Mouse (Mus musculus) mesoderm, embryonic 11.5 days (tissue): ENCODE results near the gene Ocln.
"Not testable (repeated sequence)": the region's sequence is repeated elsewhere in the genome, so short reads cannot be mapped to it uniquely, and the experiment has no call there.

ENCODE experiments used
- DNase-seq: peaks from one replicate; pipeline ENCODE4 v3.0.0-alpha.2; 2012; ENCODE audit warnings: low read depth, low spot score

The Ocln gene

DNA sequence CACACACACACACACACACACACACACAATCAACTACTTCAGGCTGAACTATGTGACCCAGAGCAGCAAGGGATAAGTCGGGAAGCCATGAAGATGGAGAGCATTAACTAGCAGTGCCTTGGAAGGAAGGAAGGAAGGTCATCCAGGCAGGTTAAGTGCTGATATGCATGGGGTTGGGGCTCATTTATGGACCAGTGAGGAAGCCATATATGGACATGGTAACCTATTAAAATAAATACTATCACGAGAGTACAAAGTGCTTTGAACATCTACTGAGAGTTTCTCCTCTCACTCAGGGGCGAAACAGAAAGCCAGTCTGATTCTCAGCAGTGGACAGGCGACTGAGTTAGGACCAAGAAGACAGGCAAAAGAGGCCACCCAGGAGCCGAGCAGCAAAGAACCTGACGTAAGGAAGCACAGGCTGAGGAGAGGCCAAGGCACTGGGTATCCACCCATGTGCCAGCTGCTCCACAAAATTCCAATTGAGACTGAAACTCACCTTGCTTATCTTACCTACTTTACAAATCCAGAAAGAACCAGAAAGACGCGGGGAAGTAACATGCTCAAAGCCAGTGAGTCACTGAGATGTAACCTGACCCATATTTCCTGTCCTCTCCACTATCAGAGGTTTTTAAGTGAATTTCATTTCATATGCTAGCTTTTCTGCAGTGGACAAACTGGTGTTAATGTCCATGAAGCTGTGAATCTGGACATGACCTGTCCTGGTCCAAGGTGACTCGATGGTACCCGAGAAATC is 9.3 kb downstream of the Ocln start:
- DNase-seq: no peak

DNA sequence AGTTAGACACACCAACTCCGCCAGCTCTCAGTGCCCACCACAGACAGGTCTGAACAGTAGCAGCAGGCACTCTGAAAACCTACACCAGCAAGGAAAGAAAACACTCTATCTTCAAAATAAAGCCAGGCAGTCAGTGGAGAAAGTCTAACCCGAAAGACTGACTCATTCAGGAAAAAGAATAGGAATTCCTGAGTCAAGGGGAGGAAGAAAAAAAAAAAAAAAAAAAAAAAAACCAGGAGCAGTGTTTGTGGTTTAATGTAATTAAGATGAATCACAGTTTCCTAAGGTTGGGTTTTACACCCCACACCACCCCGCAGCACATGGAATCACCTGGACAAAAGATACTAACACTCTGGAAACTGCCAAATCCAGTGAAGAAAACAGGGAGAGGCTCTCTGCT is 16.4 kb downstream of the Ocln start:
- no peak for DNase-seq

DNA sequence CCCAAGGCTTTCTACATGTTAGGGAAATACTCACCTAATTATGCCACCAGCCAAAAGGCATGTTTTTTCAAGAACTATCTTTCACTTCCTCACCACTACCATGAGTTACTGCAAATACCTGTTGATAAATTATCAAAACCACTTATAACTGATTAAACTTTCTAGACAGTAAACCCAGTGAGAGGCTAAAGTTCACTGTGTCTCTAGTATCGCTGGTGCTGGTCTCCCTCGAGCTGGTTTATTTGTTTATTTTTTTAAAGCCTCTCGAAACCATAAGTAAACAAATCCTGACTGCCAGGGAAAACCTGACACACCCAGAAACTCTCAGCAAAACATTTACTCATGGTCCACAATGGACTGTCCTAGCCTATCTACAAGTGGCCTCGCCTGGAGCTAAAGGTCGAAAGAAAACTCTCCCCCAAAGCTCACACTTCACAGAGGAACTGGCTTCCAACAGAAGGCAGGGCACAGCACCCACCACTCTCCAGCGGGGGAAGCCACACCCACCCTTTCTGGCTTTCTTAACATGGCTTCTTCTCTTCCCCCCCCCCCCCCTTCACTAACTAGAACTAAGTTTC is 19.6 kb downstream of the Ocln start:
- DNase-seq: no peak

DNA sequence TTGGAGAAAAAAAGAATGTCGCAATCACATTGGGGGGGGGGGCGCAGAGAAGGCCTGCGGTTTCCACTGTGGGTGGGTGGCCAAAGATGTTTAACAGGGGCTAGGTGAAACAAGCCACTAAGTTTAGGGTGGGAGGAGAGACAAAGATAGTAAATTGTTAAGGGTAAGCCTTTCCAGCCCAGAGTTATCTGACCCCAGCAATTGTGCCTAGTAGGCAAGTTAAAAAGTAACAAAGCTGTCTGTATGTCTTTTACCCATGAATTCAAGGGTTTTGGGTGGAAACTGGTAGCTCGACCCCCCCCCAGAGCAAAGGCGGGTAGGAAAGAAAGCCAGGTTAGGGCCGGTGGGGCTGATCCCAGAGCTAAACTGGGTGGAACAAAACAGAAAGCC is 25.9 kb downstream of the Ocln start:
- DNase-seq: no peak

DNA sequence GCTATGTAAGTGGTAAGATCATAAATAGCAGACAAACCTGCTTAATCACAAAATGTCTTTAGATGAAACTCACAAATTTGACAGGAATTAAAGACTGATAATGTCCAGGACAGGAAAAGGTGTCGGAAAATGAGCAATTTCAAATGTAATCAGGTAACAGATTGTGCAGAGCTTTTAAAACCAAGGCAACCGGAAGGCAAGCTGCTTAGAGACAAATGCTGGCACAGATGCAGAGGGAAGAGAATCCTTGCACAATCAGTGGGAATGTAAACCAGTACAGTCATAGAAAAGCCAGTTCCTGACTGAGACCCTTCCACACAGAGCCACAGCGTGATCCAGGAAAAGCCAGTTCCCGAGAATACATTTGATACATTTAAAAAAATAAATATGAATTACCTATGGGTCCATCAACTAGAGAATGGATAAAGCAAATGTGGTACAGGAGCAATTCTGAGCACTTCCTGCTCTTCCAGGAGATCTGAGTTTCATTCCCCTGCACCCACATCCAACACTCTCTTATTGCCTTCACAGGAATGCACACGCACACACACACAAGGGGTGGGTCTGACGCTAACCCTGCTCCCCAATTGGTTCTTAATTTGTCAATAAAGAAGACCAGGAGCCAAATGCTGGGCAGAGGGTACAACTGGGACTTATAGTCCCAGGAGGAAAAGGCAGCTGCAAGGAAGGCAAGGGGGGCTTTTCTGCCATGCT is 26.4 kb downstream of the Ocln start:
- no peak for DNase-seq

DNA sequence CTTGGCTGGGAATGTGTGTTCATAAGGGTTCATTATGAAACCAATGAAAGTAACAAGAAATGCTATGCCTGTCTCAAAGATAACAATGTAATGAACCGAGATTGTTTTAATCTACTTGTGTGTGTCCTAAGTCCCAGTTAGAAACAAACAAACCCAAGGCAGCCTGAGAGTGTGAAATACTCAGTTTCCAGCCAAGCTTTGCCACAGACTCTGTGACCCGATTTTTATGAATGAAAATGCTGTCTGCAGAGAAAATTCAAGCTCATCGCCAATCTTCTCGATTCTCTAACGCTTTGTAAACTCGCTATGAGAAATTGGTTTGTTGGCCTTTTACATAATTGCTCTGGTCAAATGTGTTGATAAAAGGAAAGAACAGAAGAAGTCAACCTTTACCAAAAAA is 27.6 kb downstream of the Ocln start:
- DNase-seq: no peak

DNA sequence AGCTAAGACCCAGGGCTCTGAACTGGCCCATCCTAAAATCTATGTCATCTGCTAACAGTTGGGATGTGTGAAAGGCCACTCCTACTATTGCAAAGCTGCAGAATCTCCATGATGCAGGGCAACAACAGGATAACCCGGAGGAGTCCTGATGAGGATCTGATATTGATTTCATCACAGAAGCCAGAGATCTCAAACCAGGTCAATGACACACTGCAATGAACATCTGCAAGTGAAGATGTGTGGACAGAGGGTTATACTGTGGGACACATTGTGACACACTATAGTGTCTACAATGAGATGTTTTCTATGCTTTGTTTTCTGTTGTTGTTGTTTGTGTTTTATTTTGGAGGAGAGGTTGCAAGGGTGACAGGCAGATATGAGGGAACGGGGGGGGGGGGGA is 28.8 kb downstream of the Ocln start:
- no peak for DNase-seq

DNA sequence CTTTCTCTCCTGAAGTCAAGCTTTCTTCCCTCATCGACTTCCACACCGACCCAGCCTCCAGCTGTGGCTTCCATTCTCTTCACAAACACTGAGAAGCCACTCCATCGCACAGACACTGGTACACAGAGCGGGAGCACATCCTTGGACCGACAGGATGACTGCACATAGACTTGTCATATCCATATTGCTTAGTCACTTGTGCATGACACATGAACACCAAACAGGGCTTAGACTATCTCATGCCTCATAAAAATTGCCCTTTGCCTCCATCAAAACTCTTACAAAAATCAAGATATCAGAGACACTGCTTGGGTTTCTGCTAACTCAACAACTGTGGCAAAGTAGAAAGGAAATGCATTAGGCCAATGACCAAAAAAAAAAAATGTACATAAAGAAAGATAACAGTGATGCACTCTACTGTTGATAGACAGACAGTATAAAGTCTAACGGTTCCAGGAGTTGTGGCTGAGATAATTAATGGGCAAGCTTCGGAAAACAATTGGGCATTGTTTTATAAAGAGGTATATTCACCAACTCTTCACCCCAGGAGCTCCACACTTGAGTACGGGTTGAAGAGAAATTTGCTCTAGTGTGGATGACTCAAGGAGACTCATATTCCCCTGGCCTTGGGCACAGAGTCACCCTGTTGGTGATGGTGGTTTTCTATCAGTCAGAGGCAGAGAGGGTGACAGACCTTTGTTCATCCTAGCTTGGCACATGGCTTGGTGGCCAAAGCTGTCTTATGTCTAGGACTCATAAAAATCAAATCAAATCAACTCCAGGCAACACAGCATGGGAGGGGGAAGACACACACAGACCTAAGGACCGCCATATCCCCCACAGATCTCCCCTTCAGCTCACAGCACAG is 30.6 kb downstream of the Ocln start:
- no peak for DNase-seq

DNA sequence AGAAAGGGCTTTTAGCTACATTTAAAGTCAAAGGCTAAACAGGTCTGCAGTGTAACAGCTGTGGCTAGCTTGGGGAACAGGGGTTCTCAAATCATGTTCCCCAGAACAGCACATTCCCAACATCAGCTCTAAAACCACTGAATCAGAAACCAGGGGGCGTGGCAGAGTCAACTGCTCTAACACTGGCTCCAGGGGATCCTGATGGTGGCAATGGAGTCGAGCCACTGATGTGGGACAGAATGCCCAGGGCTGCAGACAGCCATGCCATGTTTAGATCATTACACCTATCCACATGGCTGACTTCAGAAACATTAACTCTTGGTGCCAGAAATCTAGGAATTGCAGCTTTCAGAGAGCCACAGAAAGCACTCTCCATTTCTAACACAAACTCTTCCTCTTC is 33.4 kb downstream of the Ocln start:
- no peak for DNase-seq

DNA sequence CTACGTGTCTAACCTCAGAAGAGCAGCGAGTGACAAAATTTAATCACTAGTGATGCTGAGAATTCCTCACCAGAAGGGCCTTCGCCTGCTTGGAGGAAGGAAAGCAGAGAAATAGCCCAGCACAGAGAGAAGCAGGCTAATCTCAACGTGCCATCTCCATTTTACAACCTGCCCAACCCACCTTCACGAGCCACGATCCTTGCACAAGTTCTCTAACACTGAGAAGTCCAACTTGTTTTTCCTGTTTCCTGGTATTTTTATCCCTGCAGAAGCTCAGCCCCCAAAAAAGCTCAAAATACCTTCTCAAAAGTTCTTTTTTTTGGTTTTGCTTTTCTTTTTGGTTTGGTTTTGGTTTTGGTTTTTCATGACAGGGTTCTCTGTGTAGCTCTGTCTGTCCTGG is 34.3 kb downstream of the Ocln start:
- no peak for DNase-seq

DNA sequence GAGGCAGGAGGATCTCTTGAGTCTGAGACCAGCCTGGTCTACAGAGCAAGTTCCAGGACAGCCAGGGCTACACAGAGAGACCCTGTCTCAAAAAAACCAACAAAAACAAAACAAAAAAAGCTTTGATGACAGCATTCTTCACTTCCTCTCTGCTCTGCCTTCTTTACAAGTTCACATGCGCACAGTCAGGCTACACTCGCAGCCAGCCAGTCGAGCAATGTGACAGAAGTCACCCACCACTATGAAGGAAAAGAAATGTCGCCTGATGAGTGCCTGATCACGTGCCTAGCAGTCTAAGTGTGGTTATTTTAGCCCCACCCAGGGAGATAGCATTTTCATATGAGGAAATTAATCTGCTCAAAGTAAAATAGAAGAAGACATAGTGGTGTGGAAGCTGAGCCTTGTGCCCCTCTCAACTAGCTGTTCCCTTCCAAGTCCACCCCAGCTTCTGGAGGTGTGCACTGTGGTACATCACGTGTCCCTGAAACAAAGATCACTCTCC is 34.8 kb downstream of the Ocln start:
- DNase-seq: no peak

DNA sequence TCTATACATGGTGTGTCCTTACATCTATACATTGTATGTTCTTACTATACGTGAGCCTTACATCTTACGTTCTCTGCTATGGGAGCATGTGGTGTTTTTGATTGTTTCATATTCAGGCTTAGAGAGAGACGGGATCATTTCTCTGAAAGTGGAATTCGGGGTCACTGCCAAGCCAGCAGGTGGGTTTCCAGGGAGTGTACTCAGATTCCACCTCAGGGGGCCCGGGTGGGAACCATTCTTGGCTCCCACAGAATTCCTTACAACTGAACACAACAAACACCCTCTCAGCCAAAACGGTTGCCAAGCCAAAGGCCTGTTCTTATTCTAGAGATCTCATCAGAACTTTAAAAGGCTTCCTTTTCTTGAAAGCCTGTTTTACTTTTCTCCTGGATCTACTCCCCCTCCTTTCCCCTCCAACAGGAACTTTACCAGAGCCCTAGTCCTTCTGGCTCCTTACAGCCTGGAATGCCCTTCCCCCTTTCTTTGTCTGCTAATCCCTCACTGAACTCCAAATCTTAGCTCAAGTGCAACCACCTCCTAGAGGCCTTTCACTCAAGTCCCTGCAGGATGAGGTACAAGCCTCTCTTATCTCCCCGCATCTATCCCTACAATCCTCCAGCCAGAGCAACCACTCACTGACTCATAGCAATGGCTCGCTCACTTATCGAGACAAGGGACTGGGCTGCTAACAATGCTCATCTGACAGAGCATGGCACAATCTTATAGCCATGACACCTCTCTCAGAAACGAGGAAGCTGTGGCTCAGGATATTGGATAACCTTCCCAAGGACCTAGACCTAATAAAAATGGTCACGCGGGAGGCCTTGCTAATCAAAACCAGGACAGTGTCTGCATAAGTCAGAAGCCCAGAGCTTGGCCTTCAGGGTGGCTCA is 36.1 kb downstream of the Ocln start:
- no peak for DNase-seq

DNA sequence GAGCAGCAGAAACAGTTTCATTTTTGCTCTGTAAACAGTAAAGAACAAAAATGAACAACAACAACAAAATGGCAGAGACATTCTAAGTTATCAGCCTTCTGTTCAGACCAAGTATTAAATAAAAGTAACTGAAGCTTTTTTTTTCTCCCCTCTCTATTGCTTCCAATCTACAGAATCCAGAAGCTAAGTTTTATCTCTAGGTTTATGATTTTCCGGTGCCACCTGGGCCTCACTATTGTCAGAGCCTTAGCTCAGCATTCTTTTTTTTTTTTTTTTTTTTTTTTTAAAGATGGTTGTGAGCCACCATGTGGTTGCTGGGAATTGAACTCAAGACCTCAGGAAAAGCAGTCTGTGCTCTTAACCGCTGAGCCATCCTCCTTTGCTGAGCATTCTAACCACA is 39.7 kb downstream of the Ocln start:
- no peak for DNase-seq

DNA sequence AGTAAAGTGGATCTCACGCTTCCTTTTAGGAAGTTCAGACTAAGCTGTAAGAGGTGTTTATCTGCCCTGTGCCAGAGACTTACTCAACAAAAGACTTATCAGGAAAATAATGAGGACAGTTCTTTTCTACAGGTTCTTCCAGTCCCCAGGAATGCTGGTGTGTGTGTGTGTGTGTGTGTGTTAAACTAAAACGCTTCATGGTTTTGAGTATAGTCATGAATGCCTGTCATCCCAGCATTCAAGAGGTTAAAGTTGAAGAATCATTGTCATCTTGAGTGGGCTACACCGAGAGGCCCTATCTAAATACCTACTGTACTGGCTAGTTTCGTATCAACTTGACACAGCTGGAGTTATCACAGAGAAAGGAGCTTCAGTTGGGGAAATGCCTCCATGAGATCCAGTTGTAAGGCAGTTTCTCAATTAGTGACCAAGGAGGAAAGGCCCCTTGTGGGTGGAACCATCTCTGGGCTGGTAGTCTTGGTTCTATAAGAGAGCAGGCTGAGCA is 40.6 kb downstream of the Ocln start:
- no peak for DNase-seq

DNA sequence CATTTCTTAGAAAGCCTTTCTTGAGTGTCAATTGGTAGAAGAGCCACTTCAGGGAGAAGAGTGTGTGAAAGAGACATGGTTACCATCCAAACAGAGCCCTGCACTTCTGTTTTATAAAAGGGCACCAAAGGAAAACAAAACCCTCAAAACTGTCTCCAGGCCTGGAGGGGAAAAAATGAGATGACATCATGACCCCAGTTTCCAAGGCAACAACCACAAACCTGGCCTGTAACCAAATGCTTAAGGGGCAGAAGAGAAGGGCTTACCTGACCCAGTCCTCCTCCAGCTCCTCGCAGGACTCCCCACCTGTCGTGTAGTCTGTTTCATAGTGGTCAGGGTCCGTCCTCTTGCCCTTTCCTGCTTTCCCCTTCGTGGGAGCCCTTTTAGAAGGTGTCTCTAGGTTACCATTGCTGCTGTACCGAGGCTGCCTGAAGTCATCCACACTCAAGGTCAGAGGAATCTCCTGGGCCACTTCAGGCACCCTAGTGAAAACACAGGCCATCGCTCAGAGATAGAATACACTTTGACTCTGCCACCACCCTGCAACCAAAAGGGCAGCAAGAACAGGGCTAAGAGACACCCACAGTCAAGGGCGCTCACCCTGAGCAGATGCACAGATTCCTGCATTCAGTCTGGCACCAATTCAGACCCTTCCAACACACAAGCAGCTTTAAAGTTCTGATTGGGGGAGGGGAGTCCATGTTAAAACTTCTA is 41.2 kb downstream of the Ocln start:
- no peak for DNase-seq

DNA sequence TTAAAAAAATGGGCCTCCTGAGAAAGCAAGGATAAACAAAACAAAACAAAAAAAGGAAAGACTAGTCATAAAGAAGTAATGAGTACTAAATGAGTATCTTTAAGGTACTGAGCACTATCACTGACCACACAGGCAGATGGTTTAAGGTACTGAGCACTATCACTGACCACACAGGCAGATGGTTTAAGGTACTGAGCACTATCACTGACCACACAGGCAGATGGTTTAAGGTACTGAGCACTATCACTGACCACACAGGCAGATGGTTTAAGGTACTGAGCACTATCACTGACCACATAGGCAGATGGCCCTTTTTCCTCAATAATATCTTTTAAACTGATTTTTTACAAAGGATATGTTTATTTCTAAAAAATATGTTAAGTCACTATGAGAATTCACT is 52.9 kb downstream of the Ocln start:
- not testable (repeated sequence) for DNase-seq

DNA sequence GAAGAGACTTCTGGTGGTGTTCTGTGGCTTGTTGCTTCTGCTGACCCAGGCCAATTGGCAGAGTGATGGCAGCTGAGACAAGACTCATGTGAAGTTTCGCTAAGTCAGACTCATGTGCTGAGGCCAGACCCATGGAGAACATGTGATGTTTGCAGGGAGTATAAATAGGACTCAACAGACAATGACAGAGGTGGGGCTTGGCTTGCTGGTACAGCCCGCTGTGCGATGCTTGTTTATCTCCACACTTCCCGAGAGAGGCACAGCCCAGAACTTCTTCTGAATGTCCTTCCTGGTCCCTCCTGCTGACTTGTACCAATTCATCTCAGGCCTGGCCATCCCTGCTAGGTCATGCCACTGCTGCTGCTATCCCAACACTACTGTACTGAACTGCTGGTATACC is 57.2 kb downstream of the Ocln start:
- DNase-seq: no peak

DNA sequence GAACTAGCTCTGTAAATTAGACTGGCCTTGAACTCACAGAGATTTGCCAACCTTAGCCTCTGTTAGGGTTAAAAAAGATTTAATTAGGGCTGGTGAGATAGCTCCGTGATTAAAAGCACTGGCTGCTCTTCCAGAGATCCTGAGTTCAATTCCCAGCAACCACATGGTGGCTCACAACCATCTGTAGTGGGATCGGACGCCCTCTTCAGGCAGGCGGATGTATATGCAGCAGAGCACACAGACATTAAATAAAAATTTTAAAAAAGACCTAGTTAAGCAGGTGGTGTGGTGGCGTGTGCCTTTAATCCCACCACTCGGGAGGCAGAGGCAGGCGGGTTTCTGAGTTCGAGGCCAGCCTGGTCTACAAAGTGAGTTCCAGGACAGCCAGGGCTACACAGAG is 58.1 kb downstream of the Ocln start:
- not testable (repeated sequence) for DNase-seq

DNA sequence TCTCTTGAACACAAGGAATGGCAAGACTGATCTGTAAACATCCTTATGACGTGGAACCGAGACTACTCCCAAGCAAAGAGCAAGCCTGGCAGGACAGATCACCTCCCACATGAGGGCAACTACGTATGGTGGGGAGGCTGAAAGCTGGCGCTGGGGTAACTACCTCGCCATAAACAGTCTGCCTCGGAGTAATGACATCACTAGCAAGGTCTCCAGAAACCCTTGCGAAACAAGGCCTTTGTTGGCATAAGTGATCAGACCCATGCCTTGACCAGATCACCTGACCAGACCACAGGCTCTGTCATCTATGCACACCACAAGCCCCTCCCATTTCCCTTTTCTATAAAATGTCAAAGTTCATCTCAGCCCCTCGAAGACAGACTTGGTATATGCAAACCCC is 59.2 kb downstream of the Ocln start:
- DNase-seq: no peak
